Mouse (Mus musculus): ENCODE measurements around the gene Ifng. TPM values are rescaled to one million over a fixed set of nuclear protein-coding genes. Genes with fewer than 3 reads are reported as not detected.

The Ifng gene
- polyA plus RNA-seq (2012; ENCODE audit: insufficient read depth, low replicate concordance): not detected in 2 replicates

DNA sequence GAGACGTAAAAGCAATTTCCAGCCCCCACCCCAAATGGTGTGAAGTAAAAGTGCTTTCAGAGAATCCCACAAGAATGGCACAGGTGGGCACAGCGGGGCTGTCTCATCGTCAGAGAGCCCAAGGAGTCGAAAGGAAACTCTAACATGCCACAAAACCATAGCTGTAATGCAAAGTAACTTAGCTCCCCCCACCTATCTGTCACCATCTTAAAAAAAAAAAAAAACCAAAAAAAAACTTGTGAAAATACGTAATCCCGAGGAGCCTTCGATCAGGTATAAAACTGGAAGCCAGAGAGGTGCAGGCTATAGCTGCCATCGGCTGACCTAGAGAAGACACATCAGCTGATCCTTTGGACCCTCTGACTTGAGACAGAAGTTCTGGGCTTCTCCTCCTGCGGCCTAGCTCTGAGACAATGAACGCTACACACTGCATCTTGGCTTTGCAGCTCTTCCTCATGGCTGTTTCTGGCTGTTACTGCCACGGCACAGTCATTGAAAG is at the start of gene Ifng:
Gene Ifng, plus strand, starts transcription at position 305 of the 499 bp plus-strand sequence.
- peaks cover 2% of the 10 kb centered on the region for H3K27me3 ChIP-seq (replicated peaks)
- H3K4me1 ChIP-seq: 0 out of 2 replicates have a peak, but pooled peaks cover 3% of the 10 kb centered on the region
- H3K9me3 ChIP-seq: 0 out of 2 replicates have a peak, but pooled peaks cover 1% of the 10 kb centered on the region
- H3K4me3 ChIP-seq (replicated peaks): no peak within 1 kb of the TSS
- no peaks in the 10 kb centered on the region for H3K36me3 ChIP-seq (replicated peaks; ENCODE audit: low read length)
- TF ChIP-seq GATA1 (IDR thresholded peaks at IDR 0.05; ENCODE audit: borderline replicate concordance, low read length): no peak
- TF ChIP-seq FLI1 (IDR thresholded peaks at IDR 0.05; ENCODE audit: low read length): no peak

DNA sequence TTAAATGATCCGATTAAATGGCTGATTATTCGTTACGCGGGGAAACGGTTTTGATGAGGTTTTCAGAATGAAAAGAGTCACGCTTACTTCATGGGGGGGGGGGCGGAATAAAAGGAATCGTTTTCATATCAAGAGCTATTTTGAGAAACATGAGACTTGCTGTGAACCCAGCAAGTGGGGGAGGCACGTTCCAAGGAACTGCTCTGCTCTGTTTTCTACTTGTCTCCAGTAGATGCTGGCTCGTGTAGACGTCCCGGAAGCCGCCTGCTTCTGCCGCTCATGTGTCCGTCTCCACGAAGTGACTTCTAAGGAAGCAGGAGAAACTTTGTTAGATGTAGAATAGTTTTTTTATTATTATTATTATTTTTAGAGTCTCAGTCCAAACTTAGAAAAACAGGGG is 40.9 kb upstream of the Ifng start:
- Histone ChIP-seq H3K4me3 (replicated peaks) (no peak overlapping the region), H3K36me3 (replicated peaks; ENCODE audit: low read length) (no peaks in the 10 kb centered on the region), H3K27me3 (replicated peaks) (peaks cover 2% of the 10 kb centered on the region), H3K4me1 (no peaks in the 10 kb centered on the region), H3K9me3 (no peaks in the 10 kb centered on the region)
- TF ChIP-seq GATA1 (IDR thresholded peaks at IDR 0.05; ENCODE audit: borderline replicate concordance, low read length) (no peak), FLI1 (IDR thresholded peaks at IDR 0.05; ENCODE audit: low read length) (no peak)

DNA sequence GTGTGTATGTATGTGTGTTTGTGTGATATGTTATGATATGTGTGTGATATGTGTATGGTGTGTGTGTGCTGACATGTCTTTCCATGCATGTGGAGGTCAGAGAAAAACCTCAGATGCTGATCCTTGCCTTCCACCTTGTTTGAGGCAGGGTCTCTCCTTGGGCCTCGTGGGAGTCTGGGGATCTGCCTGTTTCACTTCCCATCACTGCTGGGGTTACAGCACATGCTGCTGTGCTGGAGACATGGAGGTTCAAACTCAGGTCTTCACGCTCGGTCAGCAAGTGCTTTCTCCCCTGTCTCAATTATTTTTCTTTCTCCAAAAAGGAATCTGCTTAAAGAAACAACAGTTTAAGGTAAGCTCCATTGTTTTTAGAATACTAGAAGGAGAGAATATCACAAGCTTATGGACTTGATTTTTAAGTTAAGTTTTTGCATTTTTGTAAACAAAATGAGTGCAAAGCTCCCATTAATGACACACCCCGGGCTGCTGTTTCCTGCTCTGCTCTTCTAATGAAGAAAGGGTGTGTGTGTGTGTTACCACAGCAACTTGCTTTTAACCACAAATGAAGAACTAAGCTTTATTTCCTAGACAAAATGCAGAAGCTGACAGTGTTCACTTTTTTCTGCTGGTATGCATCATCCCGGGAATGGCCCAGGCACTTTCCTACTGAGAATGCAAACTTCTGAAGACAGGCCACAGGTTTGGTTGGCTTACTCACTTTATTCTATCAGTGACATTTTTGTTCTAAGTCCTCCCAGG is 34.2 kb upstream of the Ifng start:
- Histone ChIP-seq H3K36me3 (replicated peaks; ENCODE audit: low read length) (no peaks in the 10 kb centered on the region), H3K4me3 (replicated peaks) (no peak overlapping the region), H3K27me3 (replicated peaks) (no peaks in the 10 kb centered on the region), H3K9me3 (no peaks in the 10 kb centered on the region), H3K4me1 (peaks cover 3% of the 10 kb centered on the region; the same call in 1 of the 2 replicates)
- TF ChIP-seq FLI1 (IDR thresholded peaks at IDR 0.05; ENCODE audit: low read length) (no peak), GATA1 (IDR thresholded peaks at IDR 0.05; ENCODE audit: borderline replicate concordance, low read length) (no peak)

- H3K4me3 ChIP-seq (replicated peaks): no peak overlapping the region
- no peaks in the 10 kb centered on the region for H3K36me3 ChIP-seq (replicated peaks; ENCODE audit: low read length)
- TF ChIP-seq FLI1 (IDR thresholded peaks at IDR 0.05; ENCODE audit: low read length) (no peak), GATA1 (IDR thresholded peaks at IDR 0.05; ENCODE audit: borderline replicate concordance, low read length) (no peak)
- H3K9me3 ChIP-seq: no peaks in the 10 kb centered on the region
- no peaks in the 10 kb centered on the region for H3K27me3 ChIP-seq (replicated peaks)
- peaks cover 3% of the 10 kb centered on the region; the same call in 1 of the 2 replicates for H3K4me1 ChIP-seq
These were observed 29.5 kb upstream of the Ifng start for GRCm38 (mm10) chr10:118411377-118411776.

- no peaks in the 10 kb centered on the region for H3K9me3 ChIP-seq
- no peaks in the 10 kb centered on the region for H3K27me3 ChIP-seq (replicated peaks)
- no peak for TF ChIP-seq GATA1 (IDR thresholded peaks at IDR 0.05; ENCODE audit: borderline replicate concordance, low read length)
- TF ChIP-seq FLI1 (IDR thresholded peaks at IDR 0.05; ENCODE audit: low read length): no peak
- H3K36me3 ChIP-seq (replicated peaks; ENCODE audit: low read length): no peaks in the 10 kb centered on the region
- no peak overlapping the region for H3K4me3 ChIP-seq (replicated peaks)
- H3K4me1 ChIP-seq: no peaks in the 10 kb centered on the region
These were observed 28.1 kb upstream of the Ifng start for GRCm38 (mm10) chr10:118412774-118413173.

- Histone ChIP-seq H3K27me3 (replicated peaks) (no peaks in the 10 kb centered on the region), H3K4me3 (replicated peaks) (no peak overlapping the region), H3K4me1 (peaks cover 7% of the 10 kb centered on the region; the same call in 1 of the 2 replicates), H3K36me3 (replicated peaks; ENCODE audit: low read length) (no peaks in the 10 kb centered on the region), H3K9me3 (no peaks in the 10 kb centered on the region)
- TF ChIP-seq FLI1 (IDR thresholded peaks at IDR 0.05; ENCODE audit: low read length): no peak
- TF ChIP-seq GATA1 (IDR thresholded peaks at IDR 0.05; ENCODE audit: borderline replicate concordance, low read length): no peak
These were observed 21.8 kb upstream of the Ifng start for GRCm38 (mm10) chr10:118419000-118419425.

- H3K27me3 ChIP-seq (replicated peaks): no peaks in the 10 kb centered on the region
- no peaks in the 10 kb centered on the region for H3K36me3 ChIP-seq (replicated peaks; ENCODE audit: low read length)
- peaks cover 7% of the 10 kb centered on the region; the same call in 1 of the 2 replicates for H3K4me1 ChIP-seq
- TF ChIP-seq GATA1 (IDR thresholded peaks at IDR 0.05; ENCODE audit: borderline replicate concordance, low read length): no peak
- no peak for TF ChIP-seq FLI1 (IDR thresholded peaks at IDR 0.05; ENCODE audit: low read length)
- no peak overlapping the region for H3K4me3 ChIP-seq (replicated peaks)
- no peaks in the 10 kb centered on the region for H3K9me3 ChIP-seq
These were observed 19.9 kb upstream of the Ifng start for GRCm38 (mm10) chr10:118420896-118421295.

DNA sequence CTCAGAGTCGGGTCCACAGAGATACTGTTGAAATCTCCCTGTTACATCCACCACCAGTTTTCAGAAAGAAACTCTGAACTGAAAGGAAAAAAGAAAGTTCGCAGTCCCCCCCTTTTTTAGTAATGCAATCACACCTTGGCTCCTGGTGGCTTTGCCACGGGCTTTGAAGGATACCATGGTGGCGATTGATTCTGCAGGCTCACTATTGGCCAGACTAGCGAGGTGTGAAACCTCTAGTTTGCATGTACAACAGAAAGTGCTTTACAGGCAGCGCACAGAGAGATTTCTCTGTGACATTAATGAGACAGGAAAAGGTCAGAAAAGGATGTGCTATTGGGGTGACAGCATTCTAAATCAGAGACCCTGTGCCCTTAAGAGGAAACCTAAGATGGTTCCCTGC is 5.3 kb upstream of the Ifng start:
- H3K4me3 ChIP-seq (replicated peaks): no peak overlapping the region
- H3K4me1 ChIP-seq: no peaks in the 10 kb centered on the region
- no peaks in the 10 kb centered on the region for H3K36me3 ChIP-seq (replicated peaks; ENCODE audit: low read length)
- no peaks in the 10 kb centered on the region for H3K27me3 ChIP-seq (replicated peaks)
- no peak for TF ChIP-seq GATA1 (IDR thresholded peaks at IDR 0.05; ENCODE audit: borderline replicate concordance, low read length)
- peaks cover 3% of the 10 kb centered on the region; the same call in 1 of the 2 replicates for H3K9me3 ChIP-seq

DNA sequence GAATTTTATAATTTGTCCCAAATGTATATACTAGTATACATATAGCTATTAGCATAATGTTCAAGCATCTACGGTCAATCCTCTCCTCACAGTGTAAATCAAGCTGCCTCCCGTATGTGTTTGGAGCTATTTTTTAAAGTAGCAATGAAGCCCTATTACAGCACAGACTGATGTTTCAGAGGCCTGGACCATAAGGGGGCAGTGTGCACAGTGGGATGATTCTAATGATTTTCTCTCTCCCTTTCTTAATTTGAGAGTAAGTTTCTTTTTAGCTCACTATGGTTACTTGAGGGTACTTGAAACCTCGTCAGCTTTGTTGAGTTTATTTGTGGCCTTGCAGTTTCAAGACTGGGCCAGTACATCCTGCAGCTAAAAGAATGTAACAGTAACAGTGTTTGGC is 1.1 kb downstream of the Ifng start:
- H3K9me3 ChIP-seq: no peaks in the 10 kb centered on the region
- TF ChIP-seq FLI1 (IDR thresholded peaks at IDR 0.05; ENCODE audit: low read length): no peak
- no peak for TF ChIP-seq GATA1 (IDR thresholded peaks at IDR 0.05; ENCODE audit: borderline replicate concordance, low read length)
- H3K4me1 ChIP-seq: 0 out of 2 replicates have a peak, but pooled peaks cover 3% of the 10 kb centered on the region
- no peak overlapping the region for H3K4me3 ChIP-seq (replicated peaks)
- H3K27me3 ChIP-seq (replicated peaks): peaks cover 6% of the 10 kb centered on the region
- H3K36me3 ChIP-seq (replicated peaks; ENCODE audit: low read length): no peaks in the 10 kb centered on the region

- 0 out of 2 replicates have a peak, but pooled peaks cover 3% of the 10 kb centered on the region for H3K4me1 ChIP-seq
- H3K4me3 ChIP-seq (replicated peaks): no peak overlapping the region
- TF ChIP-seq FLI1 (IDR thresholded peaks at IDR 0.05; ENCODE audit: low read length) (no peak), GATA1 (IDR thresholded peaks at IDR 0.05; ENCODE audit: borderline replicate concordance, low read length) (no peak)
- no peaks in the 10 kb centered on the region for H3K9me3 ChIP-seq
- peaks cover 6% of the 10 kb centered on the region for H3K27me3 ChIP-seq (replicated peaks)
- H3K36me3 ChIP-seq (replicated peaks; ENCODE audit: low read length): no peaks in the 10 kb centered on the region
These were observed 2.2 kb downstream of the Ifng start for GRCm38 (mm10) chr10:118442999-118443398.
